Mouse (Mus musculus) layer of hippocampus, adult 18-20 months (tissue): ENCODE results near the gene Pold1. TPM values are rescaled to one million over a fixed set of nuclear protein-coding genes. Genes with fewer than 3 reads are reported as not detected.

Experiments
- DNase-seq, 2 experiments: peaks; one replicate each; pipeline ENCODE4 v3.0.0; 2022; ENCODE audit warnings: low spot score in 2 of 2
- total RNA-seq, 2 experiments: library from RNA; stranded (reverse); gene quantifications; 2 replicates each; pipeline ENCODE4 v1.2.3; 2021

Gene Pold1
- total RNA-seq, 2 experiments from 2014 or later: 9.4 to 13.2 TPM

DNA sequence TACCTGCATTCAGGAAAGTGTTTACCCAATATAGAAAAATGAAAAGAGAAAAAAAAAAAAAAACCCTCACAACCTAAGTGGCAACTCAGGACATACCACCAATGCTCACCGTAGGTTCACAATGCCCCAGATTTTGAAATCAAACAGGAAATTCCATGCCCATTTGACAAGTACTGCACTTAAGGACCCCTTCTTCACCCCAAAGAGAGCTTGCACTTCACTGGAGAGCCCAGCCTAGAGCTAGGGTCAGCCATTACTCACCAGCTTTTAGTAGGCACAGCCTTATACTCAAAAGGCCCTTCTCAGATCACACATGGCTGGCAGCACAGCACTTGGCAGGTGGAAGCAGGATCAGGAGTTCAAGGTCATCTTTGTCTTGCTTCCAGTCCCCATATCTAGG lies 34.5 kb upstream of the Pold1 start:
- DNase-seq: no peak

DNA sequence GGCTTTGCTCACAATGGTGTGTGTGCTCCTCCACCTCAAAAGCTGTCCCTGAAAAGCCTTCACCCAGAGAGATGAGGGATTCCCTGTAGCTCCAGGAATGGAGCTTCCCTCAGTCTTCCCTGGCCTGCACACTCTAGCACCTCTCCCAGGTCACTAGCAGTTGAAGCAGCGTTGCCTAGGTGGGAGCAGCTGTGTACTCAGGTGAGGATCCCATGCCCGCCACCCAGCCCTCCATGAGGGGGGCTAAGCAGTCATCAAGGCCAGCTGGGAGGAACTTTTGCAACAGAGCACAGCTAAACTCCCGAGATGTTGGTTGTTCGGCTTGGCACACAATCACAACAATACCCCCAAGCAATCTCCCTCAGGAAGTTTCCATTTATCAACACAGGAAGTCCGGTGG lies 34.1 kb upstream of the Pold1 start:
- no peak for DNase-seq

DNA sequence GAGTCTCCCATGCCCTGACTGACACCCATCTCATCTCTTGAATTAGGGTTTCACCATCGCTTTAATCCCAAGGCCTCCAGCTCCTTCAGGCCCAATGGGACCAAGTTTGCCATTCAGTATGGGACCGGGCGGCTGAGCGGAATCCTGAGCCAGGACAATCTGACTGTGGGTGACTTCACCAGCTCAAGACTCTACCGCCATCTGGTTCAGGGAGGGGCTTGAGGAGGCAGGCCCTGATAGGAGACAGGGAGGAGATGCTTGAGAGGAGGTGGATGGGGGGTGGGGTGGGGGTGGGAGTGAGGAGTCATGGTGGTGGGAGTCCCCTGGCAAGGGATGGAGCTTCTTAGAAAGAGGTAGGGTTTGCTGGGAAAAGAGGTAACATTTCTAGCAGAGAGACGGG lies 33.0 kb upstream of the Pold1 start:
- DNase-seq: no peak

DNA sequence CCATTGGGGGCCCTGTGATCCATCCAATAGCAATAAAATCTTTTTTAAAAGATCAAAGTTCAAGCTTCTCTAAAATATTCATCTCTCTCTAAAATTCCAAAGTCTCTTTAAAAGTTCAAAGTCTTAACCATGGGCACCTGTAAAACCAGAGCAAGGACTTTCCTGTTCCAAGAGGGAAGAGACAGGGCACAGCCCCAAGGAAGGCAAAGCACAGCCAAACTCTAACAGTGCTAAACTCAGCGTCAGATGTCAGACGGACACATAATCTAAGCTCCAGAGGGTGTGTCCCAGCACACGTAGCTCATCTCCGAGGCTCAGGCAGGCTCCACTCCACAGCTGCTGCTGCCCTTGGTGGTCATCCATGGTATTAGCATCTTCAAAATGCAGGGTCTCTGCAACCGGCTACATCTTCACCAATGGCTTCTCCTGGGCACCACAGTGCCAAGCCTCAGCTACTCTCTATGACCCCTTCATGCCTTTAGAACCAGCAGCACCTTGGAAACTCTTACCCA lies 27.7 kb upstream of the Pold1 start:
- no peak for DNase-seq

DNA sequence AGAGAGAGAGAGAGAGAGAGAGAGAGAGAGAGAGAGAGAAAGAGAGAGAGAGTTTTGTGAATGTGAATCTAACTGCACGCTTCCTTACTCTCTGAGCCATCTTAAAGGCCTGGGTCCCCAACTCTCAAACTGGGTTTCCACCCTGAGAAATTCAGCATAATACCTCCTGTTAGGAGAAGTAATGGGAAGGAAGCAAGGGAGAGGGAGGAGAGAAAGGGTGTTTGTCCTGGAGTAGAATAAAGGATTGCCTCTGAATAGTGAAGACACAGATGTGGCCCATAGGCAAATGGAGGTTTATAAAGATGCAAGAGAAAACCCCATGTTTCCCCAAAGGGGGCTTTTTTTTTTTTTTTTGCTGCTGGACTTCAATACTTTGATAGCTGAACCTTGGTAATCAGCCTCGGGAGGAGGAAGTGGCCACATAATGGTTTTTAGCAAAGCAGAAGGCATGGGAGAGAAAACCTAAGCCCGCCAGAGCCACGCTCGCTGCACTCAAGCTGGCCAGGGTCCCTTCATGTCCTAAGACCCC lies 24.4 kb upstream of the Pold1 start:
- no peak for DNase-seq

DNA sequence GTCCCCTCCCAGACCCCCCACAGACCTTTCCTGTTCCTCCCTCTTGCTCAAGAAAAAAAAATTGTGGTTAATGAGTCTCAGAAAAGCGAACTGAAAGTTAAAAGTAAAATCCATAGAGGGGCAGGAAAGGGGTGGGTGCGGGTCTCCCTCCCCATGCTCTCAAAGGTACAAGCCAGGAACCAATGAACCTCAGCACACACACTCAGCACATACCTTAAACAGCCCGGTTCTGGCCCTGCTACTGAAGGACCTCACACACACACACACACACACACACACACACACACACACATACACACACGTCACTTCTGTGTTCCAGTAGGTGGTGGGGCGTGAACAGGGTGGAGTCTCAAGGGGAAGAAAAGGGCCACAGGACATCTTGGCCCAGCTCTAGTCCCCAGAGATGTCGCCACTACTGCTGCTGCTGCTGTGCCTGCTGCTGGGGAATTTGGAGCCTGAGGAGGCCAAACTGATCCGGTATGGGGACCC lies 23.6 kb upstream of the Pold1 start, which contains the start of gene Napsa:
Gene Napsa (plus strand): TSS at position 168 of the 489 bp plus-strand sequence.
- no peak for DNase-seq

DNA sequence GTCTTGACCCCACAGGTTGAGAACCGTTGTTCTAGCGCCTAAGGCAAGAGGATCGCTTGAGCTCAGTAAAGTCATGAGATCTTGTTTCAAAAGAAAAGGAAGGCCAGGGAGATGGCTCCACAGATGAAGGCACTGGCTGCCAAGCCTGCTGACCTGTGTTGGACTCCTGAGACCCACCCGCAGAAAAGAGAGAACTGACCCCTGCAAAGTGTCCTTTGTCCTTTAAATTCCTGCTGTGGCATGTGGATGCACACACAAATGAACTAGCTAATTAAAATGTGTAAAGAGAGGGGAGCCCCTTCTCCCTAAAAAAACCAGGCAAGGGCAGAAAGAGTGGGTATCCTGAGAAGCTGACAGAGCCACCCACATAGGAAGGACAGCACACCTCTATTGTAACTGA lies 23.2 kb upstream of the Pold1 start:
- DNase-seq: no peak

DNA sequence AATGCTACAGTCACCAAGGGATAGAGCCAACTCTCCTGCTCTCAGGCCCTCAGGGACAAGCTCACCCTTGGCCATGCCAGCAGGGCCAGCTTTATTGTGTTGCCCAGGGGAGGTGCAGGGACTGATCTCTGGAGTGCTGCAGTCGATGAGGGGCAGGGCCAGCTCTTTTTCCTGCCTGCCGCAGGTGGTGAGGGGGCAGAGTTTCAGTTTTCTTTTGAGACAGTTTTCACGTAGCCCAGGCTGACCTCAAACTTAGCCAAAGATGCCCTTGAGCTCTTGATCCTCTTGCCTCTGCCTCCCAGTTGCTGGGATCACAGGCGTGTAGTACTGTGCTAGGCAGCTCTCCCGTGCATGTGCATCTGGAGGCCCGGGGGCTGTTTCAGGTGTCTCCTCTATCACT lies 22.3 kb upstream of the Pold1 start:
- no peak for DNase-seq

DNA sequence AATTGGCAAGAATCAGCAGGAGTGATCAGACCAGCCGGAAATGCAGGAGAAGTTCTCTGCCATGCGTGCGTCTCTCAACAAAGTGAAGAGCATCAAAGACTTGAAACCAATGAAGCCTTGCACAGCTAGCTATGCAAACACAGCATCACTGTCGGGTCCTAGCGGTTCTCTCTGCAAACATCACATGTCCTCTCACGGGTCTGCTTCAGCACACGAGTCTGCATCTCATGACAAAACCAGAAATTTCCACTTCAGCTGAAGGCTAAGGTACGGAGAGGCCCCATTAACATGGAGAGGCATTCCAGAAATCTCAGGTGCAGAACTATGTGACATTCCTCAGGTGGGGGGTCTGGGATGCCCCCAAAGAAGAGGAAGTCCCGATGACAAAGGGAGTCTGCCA lies 20.2 kb upstream of the Pold1 start:
- no peak for DNase-seq

DNA sequence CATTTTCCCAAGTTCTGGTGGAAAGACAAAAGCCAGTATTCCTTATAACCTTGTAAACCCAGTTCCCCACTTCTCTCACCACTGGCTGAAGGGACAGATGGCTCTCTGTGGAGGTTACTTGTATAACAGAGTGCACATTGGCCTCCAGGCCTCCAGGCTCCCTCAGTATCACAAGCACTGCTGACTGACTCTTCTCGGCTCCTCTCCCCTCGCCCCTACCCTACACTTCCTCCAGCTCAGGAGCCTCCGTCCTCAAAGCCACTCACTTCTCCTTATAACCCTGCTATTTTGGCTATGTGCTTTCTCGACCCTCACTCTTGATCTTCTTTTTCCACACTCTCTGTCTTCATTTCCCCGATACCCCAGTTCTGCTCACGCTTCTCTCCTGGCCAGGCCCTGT lies 16.8 kb upstream of the Pold1 start:
- no peak for DNase-seq

DNA sequence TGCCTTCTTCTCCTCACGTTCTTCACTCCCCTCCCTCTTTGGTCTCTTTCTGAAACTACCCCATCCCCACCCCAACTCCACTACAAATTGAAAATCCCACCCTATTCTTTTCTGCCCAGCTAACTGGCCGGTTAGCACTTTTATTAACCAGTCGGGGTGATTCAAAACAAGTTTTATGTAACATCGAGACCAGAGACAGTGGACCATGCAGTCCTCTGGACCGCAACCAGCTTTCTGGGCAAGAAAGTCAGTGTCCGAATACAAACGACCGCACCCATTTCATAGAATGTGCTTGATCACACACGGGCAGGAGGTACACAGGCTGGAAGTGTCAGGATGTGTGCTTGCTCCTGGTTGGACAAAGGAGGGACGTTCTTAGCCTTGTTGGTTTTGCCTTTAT lies 15.8 kb upstream of the Pold1 start:
- no peak for DNase-seq

DNA sequence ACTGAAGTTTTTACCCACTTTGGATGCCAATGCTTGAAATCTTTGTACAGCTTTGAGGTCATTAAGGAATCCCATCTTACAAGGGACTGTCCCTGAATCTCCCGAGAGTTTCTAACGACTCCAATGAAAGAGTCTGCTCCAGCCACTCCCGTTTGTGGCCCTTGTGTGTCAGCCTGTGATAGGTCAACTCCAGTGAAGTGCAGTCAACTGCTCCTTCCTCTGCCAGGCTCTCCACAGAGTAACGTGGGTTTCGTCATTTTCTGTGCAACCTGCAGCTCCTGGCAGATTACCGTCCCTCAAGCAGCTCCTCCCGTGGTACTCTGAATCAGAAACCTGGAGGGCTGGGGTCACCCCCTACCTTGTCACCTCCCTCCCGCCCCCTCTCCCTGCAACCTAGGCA lies 14.6 kb upstream of the Pold1 start:
- no peak for DNase-seq

DNA sequence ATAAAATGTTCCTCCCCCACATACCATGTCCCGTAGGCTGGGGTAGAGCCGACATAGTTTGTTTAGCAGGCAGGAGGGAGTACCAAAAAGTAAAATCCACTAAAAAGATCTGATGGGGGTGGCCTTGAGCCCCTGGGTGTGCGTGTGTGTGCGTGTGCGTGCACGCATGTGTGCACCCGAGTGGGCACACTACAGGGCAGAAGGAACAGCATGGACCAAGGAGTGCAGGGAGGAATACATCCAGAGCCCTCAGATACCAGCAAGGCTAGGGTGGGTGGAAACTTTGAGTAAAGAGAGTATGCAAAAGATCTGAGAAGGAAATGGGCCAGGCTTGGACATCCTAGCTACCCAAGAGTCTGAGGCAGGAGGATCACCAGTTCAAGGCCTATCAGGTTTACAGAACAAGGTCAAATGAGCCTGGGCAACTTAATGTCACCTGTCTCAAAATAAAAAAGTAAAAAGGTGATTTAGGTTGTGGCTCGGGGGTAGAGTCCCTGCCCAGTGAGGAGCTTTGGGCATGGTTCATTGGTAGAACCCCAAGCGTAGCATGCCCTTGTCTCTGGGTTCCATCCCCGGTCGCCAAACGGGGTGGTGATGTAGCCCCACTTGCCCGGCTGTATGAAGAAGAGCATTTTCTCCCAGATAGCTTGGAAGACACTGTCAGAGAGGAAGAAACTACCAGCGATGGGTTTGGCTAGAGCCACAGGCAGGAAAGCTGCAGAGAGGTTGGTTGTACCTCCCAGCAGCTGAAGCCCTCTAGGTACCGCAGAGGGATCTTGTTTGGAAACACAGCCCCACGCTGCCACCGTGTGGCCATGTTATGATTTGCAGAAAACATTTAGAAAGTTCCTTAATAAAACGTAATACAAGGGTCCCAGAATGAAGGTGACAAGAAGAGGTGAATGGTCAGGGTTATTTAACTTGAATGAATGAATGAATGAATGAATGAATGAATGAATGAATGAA lies 12.1 kb upstream of the Pold1 start:
- peak; percentile 67 to 87 for DNase-seq

DNA sequence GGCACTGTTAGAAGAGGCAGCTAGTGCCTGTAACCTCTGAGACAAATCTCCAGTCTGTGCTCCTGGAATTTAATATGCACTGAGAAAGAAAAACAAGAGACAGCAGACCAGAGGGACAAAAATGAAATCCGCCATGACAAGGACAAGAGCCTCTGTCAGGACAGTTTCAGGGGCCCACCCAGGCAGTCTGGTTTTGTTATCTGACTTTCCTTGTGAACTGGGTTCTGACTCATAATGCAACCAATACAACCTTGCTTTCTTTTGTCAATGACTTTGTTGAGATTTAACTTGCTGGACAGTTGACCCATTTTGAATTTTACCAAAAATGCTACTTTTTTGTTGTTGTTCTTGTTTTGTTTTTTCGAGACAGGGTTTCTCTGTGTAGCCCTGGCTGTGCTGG lies 9.0 kb upstream of the Pold1 start:
- DNase-seq: no peak

DNA sequence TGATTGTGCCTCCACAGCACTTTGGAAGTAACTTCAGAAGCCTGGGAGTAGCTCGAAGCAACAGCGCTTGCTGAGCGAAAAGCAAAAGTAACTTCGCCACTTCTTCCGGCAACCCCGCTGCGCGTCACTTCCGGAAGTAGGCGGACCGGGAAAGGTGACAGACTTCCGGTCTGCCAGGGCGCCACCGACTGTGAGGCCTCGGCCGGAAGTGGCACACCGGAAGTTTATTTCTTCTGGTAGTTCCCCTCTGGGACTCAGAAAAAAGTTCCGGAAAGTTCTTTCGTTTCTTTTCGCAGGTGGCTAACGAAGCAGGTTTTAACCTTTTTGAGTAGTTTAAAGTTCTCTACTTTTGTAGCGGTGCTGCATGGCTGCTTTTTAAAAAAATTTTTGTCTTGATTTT lies 5.2 kb upstream of the Pold1 start, which contains the start of gene Nr1h2:
Gene Nr1h2 (minus strand): TSS at position 126 of the 400 bp plus-strand sequence.
- peak; percentile 92 to 96 for DNase-seq

DNA sequence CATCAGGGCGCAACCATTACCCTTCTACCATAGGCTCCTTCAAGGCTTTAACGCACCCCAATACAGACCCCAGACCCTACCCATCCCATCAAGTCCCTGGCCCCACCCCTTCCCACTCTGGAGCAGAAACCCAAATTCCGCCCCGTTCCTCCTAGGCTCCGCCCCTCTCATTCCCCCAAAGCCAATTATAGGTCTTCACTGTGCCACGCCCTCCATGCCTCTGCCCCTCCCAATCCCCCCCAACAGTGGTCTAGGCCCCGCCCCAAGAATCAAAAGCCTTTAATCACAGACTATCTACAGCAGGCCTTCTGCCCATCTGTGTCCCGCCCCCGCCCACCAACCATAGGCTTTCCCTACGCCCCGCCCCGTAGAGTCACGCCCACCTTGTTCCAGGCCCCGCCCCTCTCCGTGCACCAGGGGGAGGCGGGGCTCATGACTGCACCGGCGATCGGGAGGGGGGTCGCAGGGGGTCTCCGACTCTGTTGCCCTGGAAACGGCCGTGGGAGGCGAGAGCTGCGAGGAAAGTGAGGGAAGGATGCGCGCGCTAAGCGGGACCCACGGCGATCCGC lies 4.6 kb upstream of the Pold1 start:
- DNase-seq: peak; percentile 48 to 53

DNA sequence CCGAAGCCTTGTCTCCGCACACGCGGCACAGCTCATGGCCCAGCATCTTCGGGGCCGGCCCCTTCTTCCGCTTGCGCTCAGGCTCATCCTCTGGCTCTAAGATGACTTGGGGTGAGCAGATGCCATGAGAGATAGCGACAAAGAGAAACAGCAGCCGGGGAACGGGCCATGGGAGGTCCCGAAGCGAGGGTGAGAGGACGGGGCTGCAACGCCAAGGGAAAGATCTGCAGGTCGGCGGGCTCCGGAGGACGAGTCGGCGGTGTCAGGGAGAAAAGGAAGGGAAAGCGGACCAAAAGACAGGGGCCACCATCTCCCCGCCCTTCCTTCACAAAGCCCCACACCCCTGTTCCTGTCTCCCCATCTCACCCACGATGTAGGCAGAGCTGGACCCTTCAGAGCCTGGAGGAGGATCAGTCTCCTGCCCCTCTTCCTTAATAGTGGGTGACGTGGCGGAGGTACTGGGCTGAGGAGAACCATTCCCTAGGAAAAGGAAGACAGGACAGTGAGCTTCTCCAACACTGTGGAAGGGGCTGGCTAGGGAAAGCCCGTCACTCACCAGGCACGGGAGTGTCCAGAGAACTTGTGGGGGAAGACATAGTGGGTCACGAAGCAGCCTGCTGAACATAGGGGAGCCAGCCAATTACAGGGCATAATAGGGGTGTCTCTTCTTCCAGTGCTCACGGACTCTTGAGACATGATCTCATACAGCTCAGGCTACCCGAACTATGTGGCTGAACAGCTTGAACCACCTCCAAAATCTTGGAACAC lies 3.7 kb upstream of the Pold1 start:
- no peak for DNase-seq

DNA sequence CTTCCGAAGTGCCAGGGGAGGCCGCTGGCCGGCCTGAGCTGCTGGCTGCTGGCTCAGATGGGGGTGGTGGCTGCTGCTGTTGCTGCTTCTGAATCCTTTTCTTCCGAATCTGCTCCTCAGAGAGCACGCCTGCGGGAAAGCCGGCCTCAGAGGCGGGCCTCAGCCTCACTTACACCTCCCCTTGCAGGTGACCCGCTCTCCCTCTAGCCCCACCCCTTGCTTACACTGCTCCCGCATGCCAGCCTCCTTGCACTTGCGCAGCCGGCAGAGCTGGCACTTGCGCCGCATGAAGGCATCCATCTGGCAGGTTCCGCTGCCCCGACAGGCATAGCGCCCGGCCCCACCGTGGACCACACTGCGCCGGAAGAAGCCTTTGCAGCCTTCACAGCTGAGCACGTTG lies 3.1 kb upstream of the Pold1 start:
- no peak for DNase-seq

DNA sequence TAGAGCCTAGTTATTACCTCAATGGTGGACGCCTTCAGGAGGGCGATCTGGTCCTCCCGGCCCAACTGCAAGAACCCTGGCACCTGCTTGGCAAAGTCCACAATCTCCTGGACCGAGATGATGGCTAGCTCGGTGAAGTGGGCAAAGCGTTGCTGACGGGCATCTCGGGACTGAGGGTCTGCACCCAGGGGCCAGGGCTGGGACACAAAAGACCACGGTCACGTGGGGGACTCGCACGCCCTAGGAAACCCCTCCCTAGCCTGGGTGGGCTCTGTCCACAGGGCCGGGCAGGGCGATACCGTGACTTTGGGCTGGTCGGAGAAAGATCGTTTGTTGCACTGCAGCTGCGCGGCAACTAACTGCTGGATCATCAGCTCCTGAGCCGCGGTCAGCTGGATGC lies 2.7 kb upstream of the Pold1 start:
- no peak for DNase-seq

DNA sequence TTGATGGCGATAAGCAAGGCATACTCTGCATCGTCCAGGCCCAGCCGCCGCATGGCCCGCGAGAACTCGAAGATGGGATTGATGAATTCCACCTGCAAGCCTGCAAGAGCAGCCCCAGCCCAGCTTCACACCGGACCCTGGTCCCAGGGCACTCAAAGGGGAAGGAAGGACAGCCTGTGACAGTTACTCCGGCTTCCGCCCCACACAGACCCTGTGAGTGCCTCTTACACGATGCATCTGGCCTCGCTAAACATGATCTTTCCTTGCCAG lies 1.7 kb upstream of the Pold1 start:
- DNase-seq: no peak

DNA sequence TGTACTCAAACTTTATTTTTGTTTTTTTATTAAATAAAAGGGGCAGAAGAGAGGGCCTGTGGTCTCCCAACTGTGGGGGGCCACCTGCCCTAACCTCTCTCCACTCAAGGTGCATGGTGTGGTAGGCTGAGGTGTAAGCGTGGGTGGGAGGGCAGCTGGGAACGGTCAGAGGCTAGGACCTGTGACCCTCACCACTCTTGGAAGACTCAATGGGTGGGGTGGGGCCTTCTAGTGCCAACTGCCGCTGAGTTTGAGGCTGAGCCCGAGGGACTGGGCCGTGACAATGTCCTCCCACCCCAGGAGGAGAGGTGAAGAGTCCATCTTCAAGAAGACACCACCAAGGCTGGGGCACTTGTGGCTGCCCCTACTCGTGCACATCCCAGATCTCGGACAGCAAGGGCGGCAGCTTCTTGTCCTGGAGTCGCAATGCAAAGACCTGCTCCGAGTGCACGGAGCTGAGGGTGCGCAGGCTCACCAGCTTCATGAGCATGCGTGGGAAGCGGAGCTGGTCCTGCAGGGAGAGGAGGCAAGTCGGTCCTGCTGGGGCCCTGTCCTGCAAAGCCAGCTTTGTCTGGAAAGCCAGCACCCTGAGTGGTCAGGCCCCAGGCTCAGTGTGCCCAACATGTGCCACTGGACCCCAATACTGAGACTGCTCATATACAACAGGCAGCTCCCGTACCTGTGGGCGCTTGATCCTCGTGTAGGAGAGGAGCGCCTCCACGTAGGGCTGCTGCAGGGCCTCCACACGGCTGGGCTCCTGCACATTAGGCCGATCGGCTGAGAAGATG lies 1.2 kb upstream of the Pold1 start:
- no peak for DNase-seq
